Mouse (Mus musculus): ENCODE data around the gene Sox13.

Gene Sox13

DNA sequence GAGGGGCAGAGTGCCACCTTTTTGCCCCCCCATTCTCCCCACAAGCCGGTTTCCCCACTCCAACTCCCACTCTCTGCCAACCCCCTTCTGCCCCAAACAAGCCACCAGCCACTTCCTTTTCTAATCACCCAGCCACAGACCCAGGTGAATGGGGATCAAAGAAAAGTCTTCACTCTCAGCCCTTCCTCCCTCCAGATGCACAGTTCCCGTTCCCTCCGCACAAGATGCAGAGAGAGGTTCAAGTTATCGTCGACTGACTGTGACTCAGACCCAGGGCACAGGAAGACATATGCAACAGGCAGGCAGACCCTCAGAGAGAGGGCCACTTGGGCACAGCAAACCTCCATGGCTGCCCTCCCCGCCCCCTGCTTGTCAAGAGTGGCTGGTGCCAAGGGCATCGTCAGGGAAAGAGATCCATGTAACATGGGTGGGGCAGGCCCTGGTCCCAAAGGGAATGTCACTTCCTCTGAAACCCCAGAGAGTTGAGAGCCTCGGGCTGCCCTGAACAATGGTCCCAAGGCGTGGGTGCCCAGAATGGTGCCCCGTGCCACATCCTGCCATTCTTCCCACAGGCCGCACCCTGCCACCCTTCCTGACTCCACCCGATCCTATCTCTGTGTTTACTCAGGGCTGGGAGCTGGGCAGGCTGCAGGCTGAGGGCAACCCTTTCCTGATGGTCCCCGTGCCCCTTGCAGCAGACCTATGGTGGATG is 24.0 kb downstream of the Sox13 start:
- DNase-seq (ENCODE audit: low read depth, low spot score) = no peak

DNA sequence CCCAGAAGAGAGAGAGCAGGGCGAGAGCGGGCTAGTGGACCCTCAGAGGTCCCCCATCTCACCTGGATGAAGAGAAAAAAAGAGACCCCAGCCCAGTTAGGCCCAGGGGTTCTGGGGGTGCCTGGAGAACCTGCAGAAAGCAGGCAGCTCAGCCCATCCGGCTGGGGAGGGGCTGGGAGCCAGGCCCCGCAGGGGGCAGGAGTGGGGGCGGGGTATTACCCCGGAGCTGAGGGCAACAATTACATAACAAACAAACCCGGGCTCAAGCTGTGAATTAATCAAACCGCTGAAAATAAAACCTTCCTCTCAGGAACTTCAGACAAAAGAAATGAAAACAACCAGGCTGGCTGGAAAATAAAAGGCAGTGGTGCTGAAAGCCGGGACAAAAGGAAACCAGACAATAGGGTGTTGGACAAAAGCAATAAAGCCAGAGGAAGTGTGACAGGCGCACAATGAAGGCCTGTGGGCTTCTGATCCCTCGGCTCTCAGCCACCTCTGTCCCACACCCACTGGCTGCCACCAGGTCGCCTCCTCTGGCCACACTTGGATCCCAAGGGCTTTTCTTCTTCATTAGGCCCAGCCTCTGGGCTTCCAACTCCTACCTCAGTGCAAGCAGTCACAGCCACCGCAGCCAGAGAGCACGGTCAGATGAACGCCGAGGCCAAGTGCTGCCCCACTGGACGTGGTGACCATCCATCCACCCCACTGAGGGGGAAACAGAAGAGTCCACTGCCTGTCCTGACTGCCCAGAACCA is 26.5 kb downstream of the Sox13 start:
- peak; percentile 47 for DNase-seq (ENCODE audit: low read depth, low spot score)

DNA sequence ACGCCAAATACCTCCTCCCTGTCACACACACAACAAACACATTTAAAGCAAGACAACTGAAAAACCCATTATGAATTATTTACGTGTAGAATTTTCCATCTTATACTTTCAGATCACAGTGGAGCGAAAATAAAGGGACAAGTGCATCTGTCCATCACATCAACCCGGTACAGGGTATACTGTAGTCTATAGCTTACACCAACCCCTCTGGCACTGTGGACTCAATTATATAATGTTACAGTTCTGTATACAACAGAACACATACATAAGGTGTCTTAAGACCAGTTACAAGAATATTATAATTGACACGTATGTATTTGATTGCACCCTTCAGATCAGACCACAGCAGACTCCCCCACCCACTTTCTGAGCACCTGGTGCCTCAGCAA is 27.1 kb downstream of the Sox13 start:
- DNase-seq (ENCODE audit: low read depth, low spot score) = no peak

DNA sequence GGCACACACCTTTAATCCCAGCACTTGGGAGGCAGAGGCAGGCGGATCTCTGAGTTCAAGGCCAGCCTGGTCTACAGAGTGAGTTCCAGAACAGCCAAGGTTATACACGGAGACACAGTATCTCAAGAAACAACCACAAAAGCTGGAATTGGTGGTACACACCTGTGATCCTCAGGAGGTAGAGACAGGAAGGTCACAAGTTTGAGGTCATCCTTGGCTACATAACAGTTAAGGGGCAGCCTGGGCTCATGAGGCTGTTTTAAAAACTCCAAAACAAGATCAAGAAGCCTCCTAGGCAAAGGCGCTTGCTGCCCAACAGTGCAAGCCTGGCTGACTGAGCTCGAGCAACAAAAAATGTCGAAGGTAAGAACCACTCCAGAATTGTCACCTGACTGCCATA is 27.5 kb downstream of the Sox13 start:
- no peak for DNase-seq (ENCODE audit: low read depth, low spot score)

DNA sequence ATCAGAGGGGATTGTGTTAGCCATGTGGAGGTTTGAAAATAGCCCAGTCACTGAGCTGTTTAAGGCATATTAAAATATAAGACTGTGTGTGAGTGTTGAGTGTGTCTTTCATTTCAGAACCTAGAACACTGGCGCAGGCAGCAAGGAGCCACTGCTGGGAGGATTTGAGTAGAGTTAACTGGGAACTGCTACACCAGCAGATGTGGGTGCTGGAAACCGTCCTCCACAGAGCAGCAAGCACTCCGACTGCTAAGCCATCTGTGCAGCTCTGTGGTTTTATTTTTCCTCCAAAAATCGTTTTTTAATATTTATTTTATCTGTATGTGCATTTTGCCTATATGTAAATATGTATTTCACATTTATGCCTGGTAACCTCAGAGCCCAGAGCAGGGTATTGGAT is 29.5 kb downstream of the Sox13 start:
- DNase-seq (ENCODE audit: low read depth, low spot score) = peak; percentile 67

DNA sequence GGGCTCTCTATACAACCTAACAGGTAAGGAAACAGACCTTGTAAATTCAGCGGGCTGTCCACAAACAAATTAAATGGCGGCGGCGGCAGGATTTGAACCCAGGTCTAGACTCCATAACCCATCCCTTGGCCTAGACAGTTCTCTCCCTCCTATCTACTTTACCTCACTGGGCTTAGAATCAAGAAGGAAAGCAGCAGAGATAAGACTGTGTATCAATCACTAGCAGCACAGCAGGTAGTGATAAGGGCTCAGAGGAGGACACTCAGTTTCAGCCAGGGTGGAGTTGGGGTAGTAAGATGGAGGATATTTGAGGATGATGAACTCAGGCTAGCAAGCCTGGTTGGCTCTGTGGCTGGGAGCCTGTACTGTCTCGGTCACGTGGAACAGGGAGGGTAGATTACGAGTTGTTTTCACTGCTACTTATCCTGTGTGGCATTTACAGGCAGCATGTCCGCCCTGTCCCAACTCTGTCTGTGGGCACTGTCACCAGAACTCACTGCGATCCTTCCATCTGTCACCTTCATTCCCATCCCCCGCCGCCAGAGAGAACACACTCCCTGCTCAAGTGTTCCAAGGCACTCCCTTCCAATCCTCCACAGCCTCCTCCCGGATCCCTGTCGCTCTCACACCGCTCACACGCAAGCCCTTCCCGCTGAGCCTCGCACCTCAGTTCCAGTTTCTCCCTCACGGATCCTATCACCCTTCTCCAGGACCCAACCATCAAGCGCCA is 36.5 kb downstream of the Sox13 start:
- peak; percentile 52 for DNase-seq (ENCODE audit: low read depth, low spot score)

DNA sequence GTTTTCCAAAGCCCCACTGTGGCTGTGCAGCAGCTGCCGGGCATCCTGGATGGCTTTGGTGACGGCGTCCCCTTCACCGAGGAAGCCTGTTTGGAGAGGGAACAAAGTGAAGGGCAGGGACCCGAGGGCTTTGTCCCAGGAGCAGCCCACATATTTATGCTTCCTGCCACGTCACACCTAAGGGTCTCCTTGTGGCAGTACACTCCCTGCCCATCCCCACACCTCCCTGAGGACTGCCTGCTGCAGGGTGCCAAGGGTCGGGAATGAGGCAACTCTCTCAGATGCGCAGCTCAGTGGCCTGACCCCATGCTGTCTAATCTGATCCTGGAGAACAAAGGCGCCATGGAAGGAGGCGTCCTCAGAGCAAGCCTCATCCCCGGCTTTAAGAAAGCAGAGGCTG is 38.0 kb downstream of the Sox13 start:
- no peak for DNase-seq (ENCODE audit: low read depth, low spot score)

DNA sequence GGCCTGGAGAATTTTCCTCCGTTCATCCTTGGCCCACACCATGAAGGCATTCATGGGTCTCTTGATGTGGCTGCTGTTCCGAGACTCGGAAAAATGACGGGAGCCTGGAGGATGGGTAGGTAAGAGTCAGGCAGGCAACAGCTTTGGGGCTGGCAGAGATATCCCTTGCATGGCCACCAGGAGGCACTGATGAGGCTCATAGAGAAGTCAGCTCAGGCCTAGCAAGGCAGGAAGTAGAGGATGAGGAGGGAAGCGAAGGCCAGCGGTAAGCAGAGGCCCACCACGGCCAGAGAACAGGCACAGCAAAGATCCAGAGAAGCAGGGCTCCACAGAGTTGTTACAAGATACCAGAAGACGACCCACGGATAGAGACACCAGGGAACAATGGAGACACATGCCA is 38.7 kb downstream of the Sox13 start:
- DNase-seq (ENCODE audit: low read depth, low spot score) = peak; percentile 70

DNA sequence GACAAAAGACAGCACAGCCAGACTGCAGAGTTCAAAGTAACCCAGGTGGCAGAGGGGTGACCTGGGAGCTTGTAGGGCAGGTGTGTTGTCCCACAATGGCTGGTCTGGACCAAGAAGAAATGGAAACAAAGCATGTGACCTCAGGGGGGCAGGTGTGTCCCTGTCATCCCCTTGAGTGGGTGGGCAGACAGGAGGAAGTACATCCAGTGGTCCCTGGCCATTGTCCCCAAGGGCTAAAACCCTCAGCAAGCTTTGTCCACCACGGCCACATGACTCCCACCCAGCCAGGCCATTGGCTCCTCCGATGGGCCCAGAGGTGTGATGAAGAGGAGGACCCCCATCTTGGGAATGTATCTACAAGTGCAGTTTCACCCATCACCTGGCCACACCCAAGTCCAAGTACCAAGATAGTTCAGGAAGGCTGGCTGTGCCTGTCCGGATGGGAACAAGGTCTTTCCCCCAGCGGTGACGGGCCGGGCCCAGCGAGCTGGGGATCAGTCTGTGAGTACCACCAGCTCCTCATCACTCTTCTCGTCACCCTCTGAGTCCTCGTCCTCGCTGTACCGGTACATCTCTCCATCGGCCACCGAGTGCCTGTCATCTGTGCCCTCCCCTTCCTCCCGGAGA is 40.9 kb downstream of the Sox13 start:
- DNase-seq (ENCODE audit: low read depth, low spot score) = no peak

DNA sequence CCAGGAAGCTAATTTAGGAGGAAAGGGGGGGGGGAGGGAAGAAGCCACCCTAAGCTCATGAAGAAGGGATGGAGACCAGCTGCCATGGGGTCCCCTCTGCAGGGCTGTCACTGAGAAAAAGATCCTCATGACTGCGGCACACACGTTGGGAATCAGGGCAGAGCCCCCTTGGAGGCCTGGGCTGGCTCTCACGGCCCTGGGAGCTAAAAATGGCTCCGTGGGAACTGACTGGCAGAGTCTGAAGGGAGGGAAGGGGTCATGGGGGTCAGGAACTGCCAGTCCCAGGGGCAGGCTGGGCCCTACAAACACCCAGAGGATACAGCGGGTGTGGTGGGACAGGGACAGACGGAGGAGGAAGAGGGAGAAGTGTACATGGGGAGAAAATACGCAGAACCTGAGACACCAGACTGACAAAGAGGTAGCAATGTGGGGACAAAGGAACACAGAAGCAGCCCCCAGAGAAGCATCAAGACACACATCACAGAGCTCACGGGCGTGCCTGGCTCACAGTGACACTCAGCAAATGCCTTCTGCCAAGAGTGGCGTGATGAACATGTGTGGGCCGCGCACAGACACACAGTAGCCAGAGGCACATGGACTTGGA is 41.5 kb downstream of the Sox13 start:
- DNase-seq (ENCODE audit: low read depth, low spot score) = no peak

DNA sequence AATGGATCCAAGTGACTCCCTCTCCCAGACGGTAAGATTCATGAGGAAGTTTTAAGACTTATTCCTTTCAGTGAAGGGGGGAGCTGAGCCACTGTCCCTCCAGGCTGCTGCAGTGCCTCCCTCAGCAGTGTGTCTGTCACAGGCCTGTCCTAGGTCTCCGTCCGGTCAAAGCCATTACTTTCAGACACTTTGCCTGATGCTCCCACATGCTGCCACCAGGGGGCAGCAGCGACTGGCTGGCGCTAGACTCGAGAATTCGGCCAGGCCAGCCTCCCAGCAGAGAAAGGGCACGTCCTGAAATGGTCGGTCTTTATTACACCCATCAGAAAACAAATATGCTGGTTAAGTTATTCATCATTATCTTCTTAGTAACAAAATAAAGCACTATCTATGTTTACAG is 42.2 kb downstream of the Sox13 start:
- peak; percentile 65 for DNase-seq (ENCODE audit: low read depth, low spot score)

DNA sequence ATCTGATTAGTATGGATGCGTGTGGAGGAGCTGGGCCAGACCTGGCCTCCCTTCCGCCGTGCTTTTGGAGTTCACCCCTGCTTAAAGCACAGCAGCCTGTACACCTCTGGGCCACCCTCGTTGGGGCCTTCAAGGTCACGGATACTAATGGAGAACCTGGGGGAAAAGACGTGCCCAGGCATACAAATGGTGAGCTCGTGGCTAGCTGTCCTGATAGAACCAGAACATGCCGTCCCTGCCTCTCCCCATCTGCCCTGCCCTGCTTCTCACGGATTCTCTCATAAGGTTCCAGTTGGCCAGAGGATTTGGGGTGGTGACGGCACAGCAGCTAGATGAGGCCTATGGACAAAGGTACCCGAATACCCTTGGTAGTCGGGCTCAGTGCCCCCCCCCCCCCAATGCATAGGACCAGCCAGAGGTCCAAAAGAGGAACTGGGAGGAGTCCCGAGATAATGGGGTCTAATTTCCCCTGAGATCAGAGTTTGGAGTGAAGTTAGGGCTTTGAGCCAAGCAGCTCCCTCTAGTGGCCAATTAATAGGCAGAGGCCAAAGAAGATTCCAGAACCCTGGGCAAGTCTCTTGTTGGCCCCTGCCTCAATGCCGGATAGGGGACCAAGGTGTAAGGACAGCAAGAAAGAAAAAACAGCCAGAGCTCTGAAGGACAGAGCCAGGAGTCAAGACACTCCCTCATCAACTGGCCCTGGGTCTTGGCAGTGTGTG is 43.7 kb downstream of the Sox13 start:
- DNase-seq (ENCODE audit: low read depth, low spot score) = peak; percentile 47

DNA sequence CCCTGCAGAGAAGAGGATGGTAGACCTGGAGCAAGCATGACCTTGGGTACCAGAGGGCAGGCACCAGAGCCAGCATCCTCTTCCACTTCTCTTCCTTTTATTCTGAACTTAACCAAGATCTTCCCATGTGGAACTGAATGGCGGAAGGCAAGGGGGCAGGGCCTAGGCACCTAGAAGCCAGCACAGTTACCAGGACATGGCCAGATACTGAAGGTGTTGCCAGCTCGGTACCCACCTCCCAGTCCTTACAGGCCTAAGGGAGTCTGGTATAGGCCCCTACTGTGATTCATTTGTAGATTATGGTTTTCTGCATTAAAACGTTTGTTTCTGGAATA is 44.2 kb downstream of the Sox13 start:
- no peak for DNase-seq (ENCODE audit: low read depth, low spot score)

DNA sequence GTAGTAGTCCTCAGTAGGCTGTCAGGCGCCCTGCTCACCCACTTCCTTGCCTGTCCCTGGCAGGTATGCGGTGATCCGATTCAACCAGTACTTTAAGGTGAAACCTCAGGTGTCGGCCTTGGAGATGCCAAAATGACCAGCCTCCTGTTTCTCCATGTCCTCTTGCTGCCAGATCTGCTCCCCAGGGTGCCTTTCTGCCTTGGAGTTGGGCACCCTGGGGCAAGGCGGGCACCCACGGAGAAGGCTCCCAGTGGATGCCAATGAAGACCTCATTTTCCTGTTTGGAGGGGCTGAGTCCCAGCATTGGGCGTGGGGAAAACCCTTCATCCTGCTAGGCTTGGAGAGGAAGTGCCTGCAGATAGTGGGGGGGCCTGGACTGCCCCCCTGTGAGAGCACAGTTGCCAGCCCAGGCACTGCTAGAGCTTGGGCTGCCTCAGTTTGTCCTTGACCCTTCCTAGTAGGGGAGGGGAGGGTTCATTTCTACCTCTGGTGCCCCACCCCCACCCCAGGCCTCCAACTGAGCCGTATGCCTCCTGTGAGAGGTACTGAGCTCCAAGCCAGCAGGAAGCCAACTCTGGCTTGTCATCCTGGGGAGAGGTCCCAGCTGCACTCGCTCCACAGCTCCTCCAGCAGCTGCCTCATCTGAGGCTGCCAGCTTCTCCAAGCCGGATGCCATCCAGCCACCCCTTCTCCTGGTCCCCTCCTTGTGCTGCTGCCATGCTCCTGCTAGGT is 44.8 kb downstream of the Sox13 start:
- no peak for DNase-seq (ENCODE audit: low read depth, low spot score)

DNA sequence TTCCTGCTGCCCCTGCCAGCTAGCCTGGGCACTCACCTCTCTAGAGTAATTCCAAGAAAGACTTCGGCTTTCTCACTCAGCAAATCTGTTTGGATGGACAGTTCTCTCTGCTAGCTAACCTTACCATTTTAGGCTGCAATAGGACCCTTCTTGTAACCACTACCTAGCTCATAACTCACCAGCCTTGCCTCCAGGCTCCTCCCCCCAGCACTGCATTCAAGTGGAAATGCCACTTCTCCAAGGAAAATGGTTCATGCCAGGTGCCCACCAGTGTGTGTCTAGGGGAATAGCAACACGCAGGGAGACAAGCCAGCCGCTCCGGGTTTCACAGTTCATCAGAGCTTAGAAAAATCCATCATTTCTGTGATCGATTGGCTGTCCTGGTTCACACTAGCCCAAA is 46.6 kb downstream of the Sox13 start:
- DNase-seq (ENCODE audit: low read depth, low spot score) = no peak

DNA sequence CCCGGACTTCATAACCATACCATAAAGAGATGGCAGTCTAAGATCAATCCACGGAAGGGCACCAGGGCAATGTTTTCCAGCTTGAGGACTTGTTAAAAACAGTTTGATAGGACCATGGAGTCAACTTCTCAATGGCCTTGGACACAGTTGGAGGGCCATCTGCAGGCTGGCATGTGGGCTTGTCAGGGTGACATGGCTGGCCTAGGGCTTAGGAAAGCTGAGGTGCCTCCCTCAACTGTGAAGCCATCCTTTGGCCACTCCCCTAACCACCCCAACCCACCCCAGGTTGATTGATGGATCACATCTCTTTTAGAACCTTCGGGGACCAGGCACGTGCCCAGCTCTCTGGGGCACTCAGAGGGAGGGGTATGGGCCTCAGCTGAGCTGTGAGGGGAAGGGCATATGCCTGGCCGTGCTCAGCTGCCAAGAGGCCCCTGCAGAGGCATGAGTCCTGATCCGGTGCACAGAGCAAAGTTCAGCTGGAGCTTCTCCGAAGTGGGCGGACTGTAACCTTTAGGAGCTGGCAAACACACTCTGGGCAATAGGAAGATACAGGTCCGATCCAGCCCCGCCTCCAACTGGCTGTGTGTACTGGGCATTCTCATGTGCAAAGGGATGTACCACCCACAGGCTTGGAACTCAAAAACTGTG is 48.4 kb downstream of the Sox13 start:
- peak; percentile 29 for DNase-seq (ENCODE audit: low read depth, low spot score)

DNA sequence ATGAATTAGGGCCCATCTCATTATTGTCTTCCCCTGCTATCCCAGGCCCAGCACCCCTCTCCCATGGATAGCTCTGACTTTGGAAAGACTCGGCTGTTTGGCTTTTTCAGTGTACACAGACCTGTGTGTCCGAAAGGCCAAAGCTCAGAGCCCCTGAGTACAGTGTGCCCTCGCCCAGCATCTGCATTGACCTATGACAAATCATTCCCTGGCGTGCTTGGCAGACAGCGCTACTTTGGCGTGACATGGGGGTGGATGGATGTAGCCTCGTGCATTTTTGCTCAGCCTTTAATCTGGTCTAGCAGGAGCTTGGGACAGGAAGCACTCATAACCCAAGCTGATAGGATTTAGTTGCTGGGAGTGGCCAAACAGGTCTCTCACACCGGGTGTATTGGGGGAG is 52.1 kb downstream of the Sox13 start:
- DNase-seq (ENCODE audit: low read depth, low spot score) = no peak

DNA sequence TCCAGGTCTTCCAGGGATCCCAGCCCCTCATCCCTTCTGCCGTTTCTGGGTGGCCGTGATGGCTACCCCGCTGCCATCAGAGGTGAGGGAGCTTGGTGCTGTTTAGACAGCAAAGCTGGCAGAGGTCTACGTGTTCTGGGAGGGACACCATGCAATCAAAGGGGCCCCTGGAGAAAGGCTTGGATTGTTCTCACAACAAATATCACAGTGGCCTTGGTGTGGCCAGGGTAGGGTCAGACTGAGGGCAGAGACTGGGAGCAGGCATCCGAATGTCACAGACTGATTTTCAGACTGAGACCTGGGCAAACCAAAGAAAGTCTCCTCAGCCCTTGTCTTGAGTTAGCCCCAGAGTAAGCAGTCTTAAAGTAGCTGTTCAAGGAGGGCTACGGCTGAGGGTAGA is 52.7 kb downstream of the Sox13 start:
- no peak for DNase-seq (ENCODE audit: low read depth, low spot score)

DNA sequence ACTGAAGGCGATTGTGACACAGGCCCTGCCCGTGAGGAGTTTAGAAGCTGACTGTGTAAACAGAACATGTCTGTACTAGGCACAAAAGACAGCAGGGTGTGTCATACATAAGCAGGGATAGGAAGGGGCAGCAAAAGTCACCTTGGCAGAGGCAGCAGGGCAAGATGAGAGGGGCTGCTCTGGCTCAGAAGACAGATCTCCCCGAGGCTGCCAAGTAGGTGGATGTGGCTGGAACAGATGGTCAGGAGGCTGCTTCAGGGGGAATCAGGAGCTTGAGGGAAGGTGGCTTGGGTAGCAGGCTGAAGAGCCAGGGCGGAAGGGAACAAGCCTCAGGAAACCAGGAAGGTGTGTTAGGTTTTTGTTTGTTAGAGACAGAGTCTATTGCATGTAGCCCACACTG is 53.8 kb downstream of the Sox13 start:
- peak; percentile 16 for DNase-seq (ENCODE audit: low read depth, low spot score)

DNA sequence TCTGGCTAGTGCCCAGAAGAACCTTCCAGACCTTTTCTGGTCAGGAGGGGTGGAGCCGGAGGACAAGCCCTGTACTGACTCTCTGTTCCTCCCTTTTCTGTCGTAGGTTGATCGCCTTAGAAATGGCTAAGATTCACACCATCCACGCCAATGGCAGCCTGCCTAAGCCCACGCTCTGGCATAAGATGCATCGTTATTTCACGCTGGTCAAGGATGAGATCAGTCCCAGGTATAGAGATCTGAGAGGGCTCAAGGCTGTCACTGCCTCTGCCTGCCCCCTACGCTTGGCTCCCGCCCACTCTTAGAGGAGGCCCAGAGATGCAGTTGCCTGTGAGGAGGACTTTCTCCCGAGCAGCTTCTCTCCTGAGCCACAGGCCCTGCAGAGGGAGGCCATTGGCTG is 55.5 kb downstream of the Sox13 start:
- peak; percentile 79 for DNase-seq (ENCODE audit: low read depth, low spot score)
